Mouse (Mus musculus) CH12.LX (cell line): Measurements from ENCODE around the gene Mlip.

Experiments used
- CHD1 ChIP-seq: IDR thresholded peaks from 2 replicates; pipeline ENCODE4 v1.6.1; 2012; ENCODE audit warnings: low read depth, low read length, improper control_type of control experiment, inconsistent platforms
- CHD2 ChIP-seq: IDR thresholded peaks from 2 replicates; pipeline ENCODE4 v1.6.1; 2011; ENCODE audit warnings: low read length, improper control_type of control experiment
- CTCF ChIP-seq, 2 experiments: IDR thresholded peaks in 1 of 2; conservative IDR thresholded peaks in 1 of 2; 2 replicates each; pipeline ENCODE4 v1.5.1; 2011 to 2012; ENCODE audit warnings: low read depth in 2 of 2, low read length in 2 of 2, improper control_type of control experiment in 1 of 2, inconsistent platforms in 1 of 2, mild to moderate bottlenecking in 1 of 2, moderate library complexity in 1 of 2
- EP300 ChIP-seq: IDR thresholded peaks from 2 replicates; pipeline ENCODE4 v1.6.1; 2011; ENCODE audit warnings: low read length, improper control_type of control experiment
- ETS1 ChIP-seq: conservative IDR thresholded peaks from 2 replicates; pipeline ENCODE4 v1.6.1; 2012; ENCODE audit warnings: low read depth, mild to moderate bottlenecking, inconsistent platforms, low read length, improper control_type of control experiment, moderate library complexity
- GABPA ChIP-seq: IDR thresholded peaks from 2 replicates; pipeline ENCODE4 v1.6.1; 2012; ENCODE audit warnings: low read depth, low read length, improper control_type of control experiment, inconsistent platforms; ENCODE audit not compliant: insufficient replicate concordance
- KAT2A ChIP-seq: IDR thresholded peaks from 2 replicates; pipeline ENCODE4 v1.6.1; 2012; ENCODE audit warnings: low read length, improper control_type of control experiment, inconsistent platforms; ENCODE audit not compliant: insufficient replicate concordance
- MAFK ChIP-seq: IDR thresholded peaks from 2 replicates; pipeline ENCODE4 v1.6.1; 2011; ENCODE audit warnings: low read length, improper control_type of control experiment; ENCODE audit not compliant: insufficient replicate concordance
- MAX ChIP-seq: IDR thresholded peaks from 2 replicates; pipeline ENCODE4 v1.6.1; 2011; ENCODE audit warnings: low read length, improper control_type of control experiment
- MEF2A ChIP-seq: IDR thresholded peaks from 2 replicates; pipeline ENCODE4 v1.6.1; 2014; ENCODE audit warnings: low read depth, mild to moderate bottlenecking, inconsistent platforms, low read length, improper control_type of control experiment, borderline replicate concordance
- POLR2A ChIP-seq: IDR thresholded peaks from 2 replicates; pipeline ENCODE4 v1.6.1; 2011; ENCODE audit warnings: low read depth, mild to moderate bottlenecking, improper control_type of control experiment, low read length
- SIN3A ChIP-seq: IDR thresholded peaks from 2 replicates; pipeline ENCODE4 v1.6.1; 2012; ENCODE audit warnings: low read length, improper control_type of control experiment, inconsistent platforms
- TCF12 ChIP-seq: IDR thresholded peaks from 2 replicates; pipeline ENCODE4 v1.6.1; 2014; ENCODE audit warnings: low read depth, mild to moderate bottlenecking, inconsistent platforms, low read length, improper control_type of control experiment
- USF1 ChIP-seq: IDR thresholded peaks from 2 replicates; pipeline ENCODE4 v1.6.1; 2014; ENCODE audit warnings: low read depth, mild to moderate bottlenecking, inconsistent platforms, low read length, improper control_type of control experiment

- TF ChIP-seq MAFK (no peak), POLR2A (no peak), CHD2 (no peak), EP300 (no peak), MAX (no peak), ETS1 (no peak), CTCF (conservative IDR thresholded peaks at IDR 0.05 in 1 of 2, IDR thresholded peaks at IDR 0.05 in 1 of 2; ENCODE audit: low read depth in 2 of 2, low read length in 2 of 2) (no peak), GABPA (no peak), CHD1 (no peak), KAT2A (no peak), MEF2A (no peak), TCF12 (no peak), USF1 (no peak), SIN3A (no peak)
Measured at GRCm38 (mm10) chr9:77384651-77385050, 31.9 kb upstream of the Mlip start.
